Mouse (Mus musculus) spleen, adult 12 weeks (tissue): ENCODE data around the gene Ldhd.

Experiments used
- DNase-seq: peaks from one replicate; pipeline ENCODE4 v3.0.0; 2022; ENCODE audit warnings: low spot score

Ldhd gene

DNA sequence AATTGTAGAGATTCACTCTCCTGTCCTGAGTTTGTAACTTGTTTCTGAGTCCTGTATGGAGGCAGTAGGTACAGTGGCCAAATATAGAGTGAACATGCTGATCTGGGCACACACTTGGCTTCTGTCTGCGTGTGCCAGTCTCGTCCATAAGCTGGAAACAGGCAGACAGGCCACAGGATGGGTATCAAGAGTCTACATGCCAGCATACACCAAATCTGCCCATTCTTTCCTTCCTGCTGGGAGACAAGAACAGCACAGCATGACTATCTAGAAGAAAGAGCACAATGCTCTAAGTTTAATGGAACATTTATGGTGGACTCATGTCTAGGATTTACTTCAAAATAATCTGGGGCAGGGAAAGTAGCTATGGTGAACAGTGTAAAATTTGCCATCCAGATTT lies 35.2 kb downstream of the Ldhd start:
- DNase-seq: no peak

GRCm38 (mm10) chr8:111594044-111594840 lies 35.9 kb downstream of the Ldhd start:
- DNase-seq: no peak

- no peak for DNase-seq
Observed at GRCm38 (mm10) chr8:111592390-111592910, 37.7 kb downstream of the Ldhd start.

DNA sequence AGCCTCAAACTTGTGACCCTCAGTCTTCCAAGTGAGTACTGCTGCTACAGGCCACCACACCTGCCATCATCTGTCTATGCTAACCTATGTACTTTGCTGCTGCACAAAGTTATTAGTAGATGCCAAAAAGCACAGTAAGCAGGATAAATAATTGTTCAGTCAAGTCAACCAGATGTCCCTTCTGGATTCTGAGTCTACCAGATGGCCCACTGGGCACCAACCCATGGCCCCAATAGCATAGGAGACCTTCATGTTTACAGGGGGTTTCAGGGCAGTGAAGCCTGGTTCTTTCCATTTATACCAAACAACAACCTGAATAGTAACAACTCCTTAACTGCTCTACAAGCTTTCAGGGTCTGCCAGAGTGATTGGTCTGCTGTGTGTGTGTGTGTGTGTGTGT lies 39.0 kb downstream of the Ldhd start:
- no peak for DNase-seq

- DNase-seq: no peak
Observed at GRCm38 (mm10) chr8:111590214-111590613, 40.0 kb downstream of the Ldhd start.

GRCm38 (mm10) chr8:111588336-111588735 lies 41.8 kb downstream of the Ldhd start:
- DNase-seq: no peak

- no peak for DNase-seq
Observed at GRCm38 (mm10) chr8:111587545-111588094, 42.6 kb downstream of the Ldhd start.

DNA sequence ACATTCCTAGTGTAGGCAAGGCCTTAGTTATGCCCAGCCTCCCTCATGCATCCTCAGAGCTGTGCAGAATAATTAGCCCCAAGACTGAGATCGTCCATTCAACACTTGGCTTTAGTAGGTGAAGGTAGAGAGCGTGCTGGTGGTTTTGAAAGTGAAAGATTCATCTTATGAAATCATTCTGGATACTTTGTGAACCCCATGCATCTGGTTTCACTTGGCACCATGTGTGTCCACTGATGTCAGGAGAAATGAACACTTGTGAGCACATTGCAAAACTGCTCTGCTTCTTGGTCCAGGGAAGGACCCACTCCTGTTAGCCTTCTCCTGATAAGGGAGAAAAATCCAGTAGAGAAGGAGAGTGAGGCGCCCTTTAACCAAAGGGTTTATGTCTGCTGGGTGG lies 45.2 kb downstream of the Ldhd start:
- DNase-seq: no peak

- no peak for DNase-seq
Observed at GRCm38 (mm10) chr8:111582386-111582785, 47.8 kb downstream of the Ldhd start.

DNA sequence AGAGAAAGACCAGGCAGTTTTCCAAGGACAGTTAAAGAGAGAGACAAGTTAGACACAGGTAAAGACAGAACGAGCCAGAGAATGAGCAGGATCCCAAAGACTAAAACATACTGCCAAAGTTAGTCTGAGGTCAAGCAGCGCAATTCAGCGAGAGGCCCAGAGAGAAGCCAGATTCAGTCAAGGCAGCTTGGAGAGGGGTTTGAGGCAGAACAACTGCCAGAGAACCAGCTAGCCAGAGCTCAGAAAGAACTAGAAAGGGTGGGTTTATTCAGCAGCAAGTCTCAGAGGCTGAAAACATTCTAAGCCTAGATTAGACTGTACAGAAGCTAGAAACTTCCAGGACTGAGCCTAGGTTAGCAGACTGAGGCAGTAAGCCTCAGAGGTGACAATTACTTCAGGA lies 49.9 kb downstream of the Ldhd start:
- no peak for DNase-seq

DNA sequence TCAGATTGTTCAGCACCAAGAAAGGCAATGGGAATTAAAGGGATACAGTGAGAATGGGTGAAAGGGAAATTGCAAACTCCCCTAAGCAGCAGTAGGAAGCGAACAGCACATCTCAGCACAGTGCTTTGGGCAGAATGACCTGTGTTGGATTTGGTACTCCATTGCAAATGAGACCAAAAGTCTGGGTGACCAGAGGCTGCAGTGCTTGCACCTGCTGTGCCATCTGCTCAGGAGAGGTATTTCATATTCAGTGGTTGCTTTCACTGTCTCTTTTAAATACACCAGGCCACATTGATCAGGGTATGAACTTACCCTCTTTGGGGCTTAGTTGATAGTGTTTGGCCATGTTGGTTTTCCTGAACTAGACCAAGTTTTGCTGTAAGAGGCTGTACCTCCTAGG lies 50.9 kb downstream of the Ldhd start:
- DNase-seq: no peak

DNA sequence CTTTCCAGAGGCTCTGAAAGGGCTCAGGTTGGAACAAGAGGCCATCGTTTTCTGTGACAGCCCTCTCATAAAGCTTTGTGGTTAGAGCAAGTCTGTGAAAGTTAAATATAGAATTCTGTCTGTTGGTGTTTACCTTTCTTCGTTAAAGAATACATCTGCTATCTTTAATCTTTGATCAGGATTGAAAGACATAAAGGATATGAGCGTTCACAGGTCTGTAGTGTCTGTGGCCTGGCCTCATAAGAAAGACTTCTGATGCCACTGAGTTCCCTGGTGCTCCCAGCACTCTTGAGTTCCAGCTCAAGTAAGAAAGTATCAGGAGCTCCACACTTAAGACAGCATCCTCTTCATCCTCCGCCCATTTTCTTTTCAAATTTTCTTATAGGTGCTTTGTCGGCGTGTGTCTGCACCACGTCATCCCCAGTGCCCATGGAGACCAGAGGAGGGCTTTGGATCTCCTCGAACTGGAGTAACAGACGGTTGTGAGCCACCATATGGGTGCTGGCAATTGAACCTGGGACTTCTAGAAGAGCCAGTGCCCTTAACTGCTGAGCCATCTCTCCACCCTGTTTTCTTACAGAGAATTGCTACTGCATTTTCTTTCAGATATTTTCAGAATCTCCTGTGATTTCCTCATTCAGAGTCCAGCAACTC lies 52.2 kb downstream of the Ldhd start:
- DNase-seq: no peak

GRCm38 (mm10) chr8:111576501-111576900 lies 53.7 kb downstream of the Ldhd start:
- no peak for DNase-seq

DNA sequence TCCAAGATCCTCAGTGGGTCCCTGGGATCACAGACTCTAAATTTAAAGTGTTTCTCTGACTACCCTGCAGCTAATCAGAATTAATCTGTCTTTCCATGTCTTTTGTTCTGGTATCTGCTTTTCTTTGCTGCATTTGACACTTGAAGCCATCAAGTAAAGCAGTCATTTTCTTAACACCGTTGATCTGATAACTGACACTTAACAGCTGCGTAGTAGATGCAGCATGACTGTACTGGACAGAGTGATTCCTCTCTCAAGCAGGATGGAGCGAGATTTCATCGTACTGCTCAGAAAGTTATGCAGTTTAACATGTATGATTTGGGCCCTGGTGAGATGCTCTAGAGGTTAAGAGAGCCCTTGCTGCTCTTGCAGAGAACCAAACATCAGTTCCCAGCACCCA lies 54.7 kb downstream of the Ldhd start:
- DNase-seq: no peak

- DNase-seq: no peak
Observed at GRCm38 (mm10) chr8:111574016-111574415, 56.2 kb downstream of the Ldhd start.
